ENCODE assay signal across 11 mouse cellular contexts in the genomic region with DNA sequence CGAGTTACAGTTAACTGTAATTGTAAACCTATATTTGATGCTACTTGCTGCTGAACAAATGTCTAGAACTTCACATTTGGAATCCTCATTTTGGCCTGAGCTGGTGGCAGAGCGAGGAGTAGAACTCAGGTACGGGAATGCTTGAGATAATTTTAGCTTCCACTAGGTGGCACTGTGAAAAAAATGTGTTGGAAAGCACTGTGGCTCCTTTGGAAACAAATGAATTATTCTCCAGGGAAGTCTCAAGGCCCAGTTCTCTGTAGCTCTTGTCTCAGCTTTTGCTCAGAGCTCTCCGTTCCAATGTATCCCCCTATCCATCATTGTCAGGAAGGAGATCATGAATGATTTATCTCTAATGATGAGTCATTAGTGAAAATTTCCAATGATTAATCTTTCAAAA.
DNase-seq lines count a peak whose midpoint lies in the region; ATAC-seq and TF ChIP-seq lines count a peak whose summit lies in the region.
"Had no signal": no experiment of that assay in that cellular context is flagged by ENCODE, and none has a peak within 500 bp of the region (broad histone marks: within the 10 kb centered on the region; RNA-seq: fewer than 3 reads in every experiment).

No protein-coding gene starts in this region.

- H3K9me3 ChIP-seq in forebrain, embryonic 11.5 days (ENCODE audit: control insufficient read depth, low read length), result no peaks in the 10 kb centered on the region
- no peaks in the 10 kb centered on the region for H3K9me3 ChIP-seq in forebrain, embryonic 15.5 days
- H3K9me3 ChIP-seq in MEL (replicated peaks; ENCODE audit: insufficient read depth, low read length), result no peaks in the 10 kb centered on the region
- H3K9me3 ChIP-seq in neural tube, embryonic 15.5 days (replicated peaks), result no peaks in the 10 kb centered on the region
- H3K9me3 ChIP-seq: embryonic facial prominence, embryonic 12.5 days; megakaryocyte, embryonic 14.5 days had no signal

- no peak for DNase-seq in forebrain, embryonic 11.5 days (ENCODE audit: low spot score)
- DNase-seq in left cerebral cortex, adult 2 months (ENCODE audit: extremely low spot score in 1 of 2, low spot score in 2 of 2), result no peak
- no peak for DNase-seq in left cerebral cortex, adult 11 months (ENCODE audit: low spot score)
- peak; percentile 55 for DNase-seq in MEL (ENCODE audit: low read depth, low spot score)
- peak; percentile 42 for DNase-seq in embryo, embryonic 11 days
- DNase-seq in urinary bladder, postnatal 10 days (ENCODE audit: low spot score), result no peak
- DNase-seq: right cerebral cortex, postnatal 14 days had no signal

- intact Hi-C loops in left cerebral cortex, adult 2 months (cut with DNase I), result loop anchor here (5.0 kb wide), 1 partner anchor 692 kb away; no protein-coding TSS in a partner anchor

- no peaks in the 10 kb centered on the region for H3K79me2 ChIP-seq in MEL (ENCODE audit: control insufficient read depth, insufficient read depth, low read length, poor library complexity)

- H3K27ac ChIP-seq in forebrain, embryonic 11.5 days (ENCODE audit: low read depth, low read length), result no peak overlapping the region
- H3K27ac ChIP-seq in forebrain, embryonic 15.5 days (replicated peaks), result no peak overlapping the region
- H3K27ac ChIP-seq in left cerebral cortex, adult 2 months, result no peak overlapping the region
- H3K27ac ChIP-seq in MEL (ENCODE audit: control insufficient read depth, low read depth, low read length), result no peak overlapping the region
- no peak overlapping the region for H3K27ac ChIP-seq in neural tube, embryonic 15.5 days (replicated peaks)
- H3K27ac ChIP-seq: embryonic facial prominence, embryonic 12.5 days had no signal

- no peaks in the 10 kb centered on the region for H3K4me1 ChIP-seq in forebrain, embryonic 11.5 days (replicated peaks; ENCODE audit: control insufficient read depth, insufficient read depth, low read length)
- H3K4me1 ChIP-seq in forebrain, embryonic 15.5 days, result no peaks in the 10 kb centered on the region
- H3K4me1 ChIP-seq in MEL (ENCODE audit: control insufficient read depth in 1 of 2, insufficient read depth in 2 of 2, low read length in 2 of 2), result no peaks in the 10 kb centered on the region
- no peaks in the 10 kb centered on the region for H3K4me1 ChIP-seq in neural tube, embryonic 15.5 days
- H3K4me1 ChIP-seq: embryonic facial prominence, embryonic 12.5 days; megakaryocyte, embryonic 14.5 days had no signal

- no peak for TF ChIP-seq EP300 in MEL (IDR thresholded peaks at IDR 0.05; ENCODE audit: low read depth in 1 of 2, low read length in 2 of 2)

- no peak overlapping the region for H3K4me3 ChIP-seq in forebrain, embryonic 11.5 days (ENCODE audit: low read depth, low read length)
- no peak overlapping the region for H3K4me3 ChIP-seq in forebrain, embryonic 15.5 days
- H3K4me3 ChIP-seq in left cerebral cortex, adult 2 months, result no peak overlapping the region
- no peak overlapping the region for H3K4me3 ChIP-seq in MEL (ENCODE audit: control insufficient read depth in 1 of 2, insufficient read depth in 1 of 2, low read depth in 2 of 2, low read length in 2 of 2)
- H3K4me3 ChIP-seq in neural tube, embryonic 15.5 days (replicated peaks), result no peak overlapping the region
- H3K4me3 ChIP-seq: embryonic facial prominence, embryonic 12.5 days; megakaryocyte, embryonic 14.5 days had no signal

- TF ChIP-seq RAD21 in MEL (IDR thresholded peaks at IDR 0.05; ENCODE audit: low read depth, low read length), result peak; percentile 49

- ATAC-seq in forebrain, embryonic 11.5 days (replicated peaks; ENCODE audit: low FRiP score), result 0 out of 2 replicates have a peak, but pooled peaks have one; percentile 51
- ATAC-seq in forebrain, embryonic 15.5 days (replicated peaks), result no peak
- ATAC-seq in neural tube, embryonic 15.5 days (ENCODE audit: low FRiP score), result no peak

- no peak for TF ChIP-seq POLR2A in MEL (IDR thresholded peaks at IDR 0.05; ENCODE audit: control insufficient read depth in 1 of 2, insufficient read depth in 1 of 2, low read depth in 1 of 2, low read length in 2 of 2, poor library complexity in 1 of 2)

- TF ChIP-seq CTCF in left cerebral cortex, adult 2 months (IDR thresholded peaks at IDR 0.05), result peak; percentile 56
- TF ChIP-seq CTCF in MEL (IDR thresholded peaks at IDR 0.05 in 2 of 3, conservative IDR thresholded peaks at IDR 0.05 in 1 of 3; ENCODE audit: control insufficient read depth in 1 of 3, insufficient read depth in 1 of 3, low read depth in 2 of 3, low read length in 3 of 3, poor library complexity in 1 of 3, severe bottlenecking in 1 of 3), result peak in 2 of 3 experiments; percentile 42 to 52; a peak in 4 of 6 replicates

- H3K9ac ChIP-seq in forebrain, embryonic 11.5 days (ENCODE audit: low read length), result no peak overlapping the region
- no peak overlapping the region for H3K9ac ChIP-seq in forebrain, embryonic 15.5 days (replicated peaks)
- H3K9ac ChIP-seq in MEL (ENCODE audit: control insufficient read depth, low read depth, low read length, poor library complexity, severe bottlenecking), result no peak overlapping the region
- H3K9ac ChIP-seq in neural tube, embryonic 15.5 days (replicated peaks), result no peak overlapping the region
- H3K9ac ChIP-seq: embryonic facial prominence, embryonic 12.5 days had no signal

- no peaks in the 10 kb centered on the region for H3K27me3 ChIP-seq in forebrain, embryonic 11.5 days (ENCODE audit: control insufficient read depth, insufficient read depth, low read length)
- no peaks in the 10 kb centered on the region for H3K27me3 ChIP-seq in forebrain, embryonic 15.5 days
- H3K27me3 ChIP-seq in MEL (ENCODE audit: control insufficient read depth in 1 of 2, insufficient read depth in 2 of 2, low read length in 2 of 2), result no peaks in the 10 kb centered on the region
- no peaks in the 10 kb centered on the region for H3K27me3 ChIP-seq in neural tube, embryonic 15.5 days (replicated peaks)
- H3K27me3 ChIP-seq: embryonic facial prominence, embryonic 12.5 days; megakaryocyte, embryonic 14.5 days had no signal

- H3K36me3 ChIP-seq in forebrain, embryonic 11.5 days (ENCODE audit: control insufficient read depth, insufficient read depth, low read length), result no peaks in the 10 kb centered on the region
- no peaks in the 10 kb centered on the region for H3K36me3 ChIP-seq in forebrain, embryonic 15.5 days
- H3K36me3 ChIP-seq in MEL (ENCODE audit: control insufficient read depth in 1 of 2, insufficient read depth in 2 of 2, low read length in 2 of 2), result no peaks in the 10 kb centered on the region
- H3K36me3 ChIP-seq in neural tube, embryonic 15.5 days, result no peaks in the 10 kb centered on the region
- H3K36me3 ChIP-seq: embryonic facial prominence, embryonic 12.5 days had no signal

- H3K4me2 ChIP-seq in forebrain, embryonic 11.5 days (ENCODE audit: low read depth, low read length, severe bottlenecking), result no peak overlapping the region
- no peak overlapping the region for H3K4me2 ChIP-seq in forebrain, embryonic 15.5 days (replicated peaks)
- H3K4me2 ChIP-seq in neural tube, embryonic 15.5 days, result no peak overlapping the region
- H3K4me2 ChIP-seq: embryonic facial prominence, embryonic 12.5 days had no signal

- WGBS in forebrain, embryonic 11.5 days, result 58% methylated on average over 4 of the region's 4 CpGs
- WGBS in forebrain, embryonic 15.5 days, result 54% methylated on average over 4 of the region's 4 CpGs
- WGBS in neural tube, embryonic 15.5 days, result 57% methylated on average over 4 of the region's 4 CpGs

TF ChIP-seq in MEL, 35 proteins besides CTCF, POLR2A, EP300 and RAD21:
- TF ChIP-seq ZC3H11A (IDR thresholded peaks at IDR 0.05; ENCODE audit: low read depth, low read length) (no peak), SMC3 (IDR thresholded peaks at IDR 0.05; ENCODE audit: low read depth, low read length) (peak; percentile 54), NRF1 (IDR thresholded peaks at IDR 0.05; ENCODE audit: insufficient read depth, low read depth, low read length, poor library complexity, severe bottlenecking) (no peak), MYC (IDR thresholded peaks at IDR 0.05; ENCODE audit: low read depth, low read length) (no peak), TAL1 (IDR thresholded peaks at IDR 0.05; ENCODE audit: low read length) (no peak), GATA1 (IDR thresholded peaks at IDR 0.05; ENCODE audit: low read depth, low read length) (no peak)
TF ChIP-seq in MEL: peak in this region for 1.

Comparison
In these comparisons a context has a peak if more than half of its experiments do, and no peak if none do; other contexts are left out.
1. DNase-seq: peak in MEL (single experiment) and embryo, embryonic 11 days (single experiment); none in forebrain, embryonic 11.5 days (single experiment), left cerebral cortex, adult 2 months (0 of 2), left cerebral cortex, adult 11 months (single experiment) and urinary bladder, postnatal 10 days (single experiment).